8 mouse cellular contexts compared by ENCODE assay signal in the genomic region with DNA sequence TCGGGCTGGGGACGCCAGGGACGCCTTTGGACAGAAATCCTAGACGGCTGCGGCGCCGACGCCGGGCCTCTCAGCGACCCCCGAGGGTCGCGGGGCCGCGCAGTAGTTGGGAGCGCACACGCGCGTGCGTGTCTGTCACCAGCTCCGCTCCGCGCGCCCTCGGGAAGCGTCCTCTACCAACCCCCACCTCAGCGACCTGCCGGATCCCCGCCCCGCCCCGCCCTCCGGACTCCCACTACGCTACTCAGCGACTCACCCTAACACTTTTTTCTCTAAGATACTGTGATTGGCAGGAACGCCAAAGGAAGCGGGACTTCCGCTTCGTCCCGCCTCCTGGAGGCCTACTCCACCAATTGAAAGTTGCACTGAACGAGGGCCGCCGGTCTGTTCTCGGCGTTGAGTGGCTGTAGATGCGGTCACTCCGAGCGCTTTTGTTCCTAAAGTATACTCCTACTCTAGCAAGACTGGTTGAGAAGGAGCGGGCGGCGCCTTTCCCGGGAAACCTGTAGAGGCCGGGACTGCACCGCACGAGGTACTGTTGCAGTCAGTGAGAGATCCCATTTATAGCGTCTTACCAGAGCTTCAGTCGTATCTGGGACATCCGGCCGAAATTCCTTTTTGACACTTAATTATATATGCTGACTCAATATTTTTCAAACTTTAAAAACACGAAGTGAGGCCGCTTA. TPM values are rescaled to one million over a fixed set of nuclear protein-coding genes. Genes with fewer than 3 reads are reported as not detected.
A peak's percentile ranks its signal among the peaks of the same experiment; 100 is the strongest.
DNase-seq lines count a peak whose midpoint lies in the region; ATAC-seq lines count a peak whose summit lies in the region.

Gene Nf2 (minus strand): TSS at position 279 of the 686 bp plus-strand sequence.

- ATAC-seq in inflammation-experienced regulatory T-cells, adult 6 months, result peak; percentile 95
- peak; percentile 99 for ATAC-seq in megakaryocyte-erythroid progenitor cell, adult 5-6 weeks (replicated peaks; ENCODE audit: low FRiP score, low TSS enrichment, poor library complexity, severe bottlenecking)

- DNase-seq in adrenal gland, adult (ENCODE audit: inconsistent age in 2 of 2, low spot score in 1 of 2), result peak; percentile 98 to 99
- DNase-seq in embryo, embryonic 10.5 days (ENCODE audit: low spot score), result peak; percentile 99
- peak; percentile 96 for DNase-seq in gastrocnemius, postnatal 14 days
- peak; percentile 98 to 99 for DNase-seq in left cerebral cortex, postnatal 10 days (ENCODE audit: extremely low spot score in 1 of 2, low spot score in 2 of 2)
- DNase-seq in right cerebral cortex, postnatal 25 days, result peak; percentile 98
- peak; percentile 96 for DNase-seq in urinary bladder, postnatal 4 days (ENCODE audit: low spot score in 2 of 2)

- intact Hi-C loops in gastrocnemius, postnatal 14 days (cut with DNase I; ENCODE audit: low total_unique reads), result no loop called here
- intact Hi-C loops in left cerebral cortex, postnatal 10 days (cut with DNase I), result no loop called here

RNA-seq across cellular contexts. Expression of gene Nf2, which starts in this region (rescaled TPM):
- total RNA-seq in gastrocnemius, postnatal 14 days (2021), result 10 to 100 TPM; 35.2 to 40.9 TPM
- polyA plus RNA-seq in inflammation-experienced regulatory T-cells, adult 6 months (2017; shearing (Covaris generic)), result 10 to 100 TPM; 18.7 to 22.5 (median 19.3) TPM
- total RNA-seq in left cerebral cortex, postnatal 10 days (2021), result 100 to 1,000 TPM; 130 to 131 TPM
- 39.0 and 45.3 TPM in 2 replicates for total RNA-seq in megakaryocyte-erythroid progenitor cell, adult 5-6 weeks (2014; fragmentation: Nextera tagmentation)
- total RNA-seq in megakaryocyte-erythroid progenitor cell, adult 5-6 weeks (2017), result 68.1 and 86.7 TPM in 2 replicates

Comparison
In these comparisons a context has a peak if more than half of its experiments do, and no peak if none do; other contexts are left out.
1. Peak in every context shown above with its lines: DNase-seq and ATAC-seq.